Mouse (Mus musculus) liver, postnatal 0 days (tissue): ENCODE measurements around the gene Rgs5. TPM values are rescaled to one million over a fixed set of nuclear protein-coding genes. Genes with fewer than 3 reads are reported as not detected.

Experiments
- ATAC-seq: fragments of 200-750 bp; cut with Nextera tagmentation; 2 replicates; pipeline ENCODE4 v1.8.0; 2017; ENCODE audit warnings: mild to moderate bottlenecking, moderate library complexity
- DNase-seq: peaks from one replicate; pipeline ENCODE4 v3.0.0-alpha.2; 2016
- H3K27ac ChIP-seq: fragments of 300-500 bp; sonication (generic); 2 replicates; pipeline ENCODE4 v1.5.1; 2014; ENCODE audit warnings: antibody characterized with exemption, moderate library complexity, mild to moderate bottlenecking, low read depth
- H3K27me3 ChIP-seq: fragments of 300-500 bp; sonication (generic); 2 replicates; pipeline ENCODE4 v1.6.1; 2014; ENCODE audit warnings: low read length, control low read depth, mixed read lengths; ENCODE audit not compliant: insufficient read depth
- H3K36me3 ChIP-seq: fragments of 300-500 bp; sonication (generic); replicated peaks from 2 replicates; pipeline ENCODE4 v1.6.1; 2014; ENCODE audit warnings: mild to moderate bottlenecking, control low read depth, low read length, moderate library complexity, mixed read lengths; ENCODE audit not compliant: insufficient read depth
- H3K4me1 ChIP-seq: fragments of 300-500 bp; sonication (generic); 2 replicates; pipeline ENCODE4 v1.6.1; 2014; ENCODE audit warnings: antibody characterized with exemption, mild to moderate bottlenecking, control low read depth; ENCODE audit not compliant: insufficient read depth
- H3K4me2 ChIP-seq: fragments of 300-500 bp; sonication (generic); 2 replicates; pipeline ENCODE4 v1.6.1; 2014; ENCODE audit warnings: low read depth, mild to moderate bottlenecking, low read length, moderate library complexity, mixed read lengths
- H3K4me3 ChIP-seq: fragments of 300-500 bp; sonication (generic); 2 replicates; pipeline ENCODE4 v1.5.1; 2014; ENCODE audit warnings: low read depth, low read length
- H3K9ac ChIP-seq: fragments of 300-500 bp; sonication (generic); replicated peaks from 2 replicates; pipeline ENCODE4 v1.6.1; 2014; ENCODE audit warnings: mild to moderate bottlenecking, moderate library complexity
- H3K9me3 ChIP-seq: fragments of 300-500 bp; sonication (generic); 2 replicates; pipeline ENCODE4 v1.6.1; 2016; ENCODE audit warnings: mild to moderate bottlenecking, control low read depth, low read length, mixed read lengths
- CTCF ChIP-seq: sonication (generic); IDR thresholded peaks from 2 replicates; pipeline ENCODE4 v1.5.1; 2016; ENCODE audit warnings: antibody characterized with exemption, low read depth
- EP300 ChIP-seq: IDR thresholded peaks from 2 replicates; pipeline ENCODE4 v1.6.1; 2016; ENCODE audit warnings: antibody characterized with exemption, low read depth, mild to moderate bottlenecking
- WGBS: fragments of 180-500 bp; shearing (Covaris S2); extraction: QIAGEN DNeasy Blood & Tissue Kit; methylation state at CpG from one replicate; pipeline ENCODE4 v1.1.7; 2014; ENCODE audit not compliant: insufficient replicate concordance; 5-methylcytosine and 5-hydroxymethylcytosine counted together
- polyA plus RNA-seq: library from polyadenylated mRNA; unstranded; fragments of >200 nt; fragmentation: Nextera tagmentation; extraction: Ambion mirVana; gene quantifications from 2 replicates; pipeline ENCODE4 v1.2.1, GENCODE M21; 2015

Rgs5 gene
- polyA plus RNA-seq, 1 experiment from 2014 or later = 0.62 TPM

GRCm38 (mm10) chr1:169667328-169667727 is 12.0 kb downstream of the Rgs5 start:
- ATAC-seq (no peak), DNase-seq (no peak)
- no peaks in the 10 kb centered on the region for H3K36me3 ChIP-seq
- no peak for TF ChIP-seq CTCF
- TF ChIP-seq EP300 = no peak
- no peaks in the 10 kb centered on the region for H3K27me3 ChIP-seq
- H3K4me3 ChIP-seq = no peak overlapping the region
- H3K9me3 ChIP-seq = no peaks in the 10 kb centered on the region
- WGBS = 59% methylated on average over 4 of the region's 4 CpGs
- H3K9ac ChIP-seq = no peak overlapping the region
- H3K4me2 ChIP-seq = no peak overlapping the region
- no peaks in the 10 kb centered on the region for H3K4me1 ChIP-seq
- no peak overlapping the region for H3K27ac ChIP-seq

DNA sequence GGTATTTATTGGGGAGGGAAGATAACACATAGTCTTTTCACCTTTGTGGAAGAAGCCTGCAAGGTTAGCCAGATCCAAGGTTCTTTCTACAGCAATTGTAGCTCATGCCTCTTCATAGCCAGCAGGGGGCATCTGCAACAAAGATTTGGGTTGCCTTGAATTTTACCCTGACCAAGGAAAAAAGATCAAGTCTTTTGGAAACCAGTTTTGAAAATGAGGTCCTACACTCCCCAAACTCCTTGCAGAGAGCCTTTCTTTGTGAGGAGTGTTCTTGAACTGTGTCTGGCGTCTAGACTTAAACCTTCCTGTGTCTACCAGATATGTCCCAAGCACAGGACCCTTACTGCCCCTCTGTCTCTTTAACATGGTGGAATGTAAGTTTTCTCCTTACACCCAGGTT is 15.4 kb downstream of the Rgs5 start:
- 86% methylated on average over 1 of the region's 1 CpGs for WGBS
- no peaks in the 10 kb centered on the region for H3K9me3 ChIP-seq
- H3K36me3 ChIP-seq = no peaks in the 10 kb centered on the region
- H3K4me1 ChIP-seq = no peaks in the 10 kb centered on the region
- H3K27me3 ChIP-seq = no peaks in the 10 kb centered on the region
- TF ChIP-seq EP300 (no peak), CTCF (peak; percentile 70)
- H3K4me3 ChIP-seq = no peak overlapping the region
- no peak overlapping the region for H3K27ac ChIP-seq
- H3K9ac ChIP-seq = no peak overlapping the region
- ATAC-seq (no peak), DNase-seq (no peak)
- H3K4me2 ChIP-seq = no peak overlapping the region

DNA sequence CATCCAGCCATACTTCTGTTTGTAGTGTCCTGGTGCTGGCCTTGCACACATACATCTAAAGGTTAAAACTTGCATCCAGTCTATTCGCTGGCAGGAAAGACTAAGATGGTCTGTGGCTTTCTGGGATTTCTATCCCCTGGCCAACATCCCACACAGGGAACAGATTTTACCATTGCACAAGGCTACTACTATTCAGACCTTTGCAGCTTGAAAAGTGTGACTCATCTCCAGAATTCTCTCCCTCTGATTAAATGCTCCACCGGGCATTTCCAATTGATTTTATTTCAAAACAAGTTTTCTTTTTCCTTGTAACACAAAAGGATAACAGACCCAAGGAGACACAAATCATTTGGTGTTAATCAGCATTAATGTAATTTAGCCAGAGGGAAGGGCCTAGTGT is 16.5 kb downstream of the Rgs5 start:
- no peaks in the 10 kb centered on the region for H3K4me1 ChIP-seq
- ATAC-seq (no peak), DNase-seq (no peak)
- 70% methylated on average over 2 of the region's 2 CpGs for WGBS
- TF ChIP-seq EP300 (no peak), CTCF (no peak)
- H3K36me3 ChIP-seq = no peaks in the 10 kb centered on the region
- no peaks in the 10 kb centered on the region for H3K27me3 ChIP-seq
- H3K9me3 ChIP-seq = no peaks in the 10 kb centered on the region
- no peak overlapping the region for H3K4me2 ChIP-seq
- no peak overlapping the region for H3K9ac ChIP-seq
- no peak overlapping the region for H3K27ac ChIP-seq
- H3K4me3 ChIP-seq = no peak overlapping the region

- H3K4me3 ChIP-seq = no peak overlapping the region
- H3K27ac ChIP-seq = no peak overlapping the region
- WGBS = 66% methylated on average over 4 of the region's 4 CpGs
- ATAC-seq = no peak
- H3K36me3 ChIP-seq = no peaks in the 10 kb centered on the region
- H3K4me1 ChIP-seq = no peaks in the 10 kb centered on the region
- H3K4me2 ChIP-seq = no peak overlapping the region
- no peaks in the 10 kb centered on the region for H3K9me3 ChIP-seq
- no peaks in the 10 kb centered on the region for H3K27me3 ChIP-seq
- DNase-seq = no peak
- H3K9ac ChIP-seq = no peak overlapping the region
- TF ChIP-seq EP300 = no peak
- TF ChIP-seq CTCF = no peak
Measured at GRCm38 (mm10) chr1:169672272-169672671, 17.0 kb downstream of the Rgs5 start.

DNA sequence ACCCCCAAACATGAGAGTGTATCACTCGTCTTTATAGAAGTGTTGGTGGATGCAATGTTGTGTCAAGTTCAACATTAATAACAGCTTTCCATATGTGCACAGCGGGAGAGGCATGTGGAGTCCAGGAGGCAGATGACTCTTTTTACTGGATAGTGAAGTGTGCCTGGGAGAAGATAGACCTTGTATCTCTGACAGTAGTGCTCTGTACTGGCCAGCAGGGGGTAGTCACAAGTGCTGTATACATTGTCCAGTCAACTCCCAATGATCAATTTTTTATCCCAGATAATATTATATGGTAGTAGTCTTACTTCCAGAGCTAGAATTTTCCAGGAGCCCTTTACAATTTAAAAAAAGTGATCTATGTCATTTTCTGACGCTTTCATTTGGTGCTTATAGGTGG is 18.8 kb downstream of the Rgs5 start:
- H3K36me3 ChIP-seq = no peaks in the 10 kb centered on the region
- H3K27ac ChIP-seq = no peak overlapping the region
- WGBS = 52% methylated on average over 3 of the region's 3 CpGs
- no peaks in the 10 kb centered on the region for H3K9me3 ChIP-seq
- no peak overlapping the region for H3K4me2 ChIP-seq
- no peaks in the 10 kb centered on the region for H3K4me1 ChIP-seq
- H3K9ac ChIP-seq = no peak overlapping the region
- H3K27me3 ChIP-seq = no peaks in the 10 kb centered on the region
- H3K4me3 ChIP-seq = no peak overlapping the region
- TF ChIP-seq EP300 (no peak), CTCF (peak; percentile 55)
- ATAC-seq (no peak), DNase-seq (no peak)

DNA sequence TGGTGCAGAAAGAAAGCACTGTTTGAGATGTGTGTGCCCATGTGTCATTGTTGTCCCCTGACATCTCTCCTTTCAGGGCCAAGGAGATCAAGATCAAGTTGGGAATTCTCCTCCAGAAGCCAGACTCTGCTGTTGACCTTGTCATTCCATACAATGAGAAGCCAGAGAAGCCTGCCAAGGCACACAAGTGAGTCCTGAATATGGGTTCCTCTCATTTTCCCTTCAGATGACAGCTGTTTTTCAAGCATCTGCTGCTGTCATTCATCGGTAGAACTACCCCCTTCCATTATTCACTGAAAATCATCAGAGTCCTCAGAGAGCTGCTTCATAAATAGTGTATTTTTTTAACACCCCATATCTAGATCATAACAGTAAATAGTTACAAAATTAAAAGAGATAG is 21.4 kb downstream of the Rgs5 start:
- no peak overlapping the region for H3K4me3 ChIP-seq
- H3K4me1 ChIP-seq = no peaks in the 10 kb centered on the region
- no peaks in the 10 kb centered on the region for H3K9me3 ChIP-seq
- H3K36me3 ChIP-seq = no peaks in the 10 kb centered on the region
- ATAC-seq (no peak), DNase-seq (no peak)
- WGBS = 78% methylated on average over 1 of the region's 1 CpGs
- H3K27me3 ChIP-seq = no peaks in the 10 kb centered on the region
- no peak overlapping the region for H3K4me2 ChIP-seq
- H3K27ac ChIP-seq = no peak overlapping the region
- TF ChIP-seq CTCF (no peak), EP300 (no peak)
- no peak overlapping the region for H3K9ac ChIP-seq
